Mouse (Mus musculus): ENCODE measurements around the gene Susd3.

DNA sequence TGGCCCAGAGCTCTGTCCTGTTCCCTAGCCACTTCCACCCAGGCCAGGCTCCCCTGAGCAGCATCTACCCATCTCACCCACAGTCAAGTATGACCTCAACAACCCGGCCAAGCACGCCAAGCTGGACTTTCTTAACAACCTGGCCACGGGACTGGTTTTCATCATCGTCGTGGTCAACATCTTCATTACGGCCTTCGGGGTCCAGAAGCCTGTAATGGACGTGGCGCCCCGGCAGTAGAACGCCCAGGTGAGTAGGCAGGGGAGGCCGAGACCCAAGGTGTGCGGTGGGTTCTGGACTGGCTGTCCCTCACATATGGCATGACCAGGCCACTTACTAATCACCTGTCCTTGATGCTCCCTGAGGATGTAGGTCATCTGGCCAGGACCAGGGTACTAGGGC, 53.7 kb downstream of the Susd3 start:
- TF ChIP-seq CTCF (IDR thresholded peaks at IDR 0.05; ENCODE audit: insufficient read depth, low read length) (no peak), POLR2A (IDR thresholded peaks at IDR 0.05; ENCODE audit: borderline replicate concordance, extremely low read depth, low read depth, low read length) (no peak)

Measured in lung, adult 2 months (tissue).